14 mouse cellular contexts compared by ENCODE assay signal in the genomic region with DNA sequence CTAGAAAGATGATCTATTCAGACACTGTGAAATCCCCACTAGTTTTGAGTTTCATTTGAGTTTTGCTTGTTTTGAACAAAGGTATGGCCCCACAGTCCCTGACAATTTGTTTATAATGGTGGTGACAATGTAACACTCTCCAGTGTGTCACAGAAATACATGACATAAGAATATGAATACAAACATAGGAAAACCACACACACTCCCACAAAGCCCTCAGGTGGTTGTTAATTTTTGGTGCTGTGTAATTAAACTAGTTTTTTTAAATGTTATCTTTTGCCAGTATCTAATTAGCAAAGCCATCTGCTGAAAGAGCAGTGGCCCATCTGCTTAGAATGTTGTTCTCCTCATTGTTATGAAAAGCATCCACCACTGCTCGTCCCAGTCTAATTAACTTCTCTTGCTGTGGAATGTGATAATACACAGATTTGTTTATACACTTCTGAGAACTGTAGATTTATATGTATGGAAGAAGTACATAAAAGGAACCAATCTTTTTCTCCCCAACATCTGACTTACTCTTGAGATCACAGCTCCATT.
A peak's percentile ranks its signal among the peaks of the same experiment; 100 is the strongest.
DNase-seq lines count a peak whose midpoint lies in the region; ATAC-seq and TF ChIP-seq lines count a peak whose summit lies in the region.
"Had no signal": no experiment of that assay in that cellular context is flagged by ENCODE, and none has a peak within 500 bp of the region (broad histone marks: within the 10 kb centered on the region; RNA-seq: fewer than 3 reads in every experiment).

No protein-coding gene starts in this region.

- no peak overlapping the region for H3K4me2 ChIP-seq in intestine, postnatal 0 days (replicated peaks; ENCODE audit: low read depth)
- H3K4me2 ChIP-seq: embryonic facial prominence, embryonic 12.5 days had no signal

- H3K9ac ChIP-seq in intestine, postnatal 0 days (ENCODE audit: low read depth, low read length) = no peak overlapping the region
- H3K9ac ChIP-seq: embryonic facial prominence, embryonic 12.5 days had no signal

- no peaks in the 10 kb centered on the region for H3K27me3 ChIP-seq in intestine, postnatal 0 days (replicated peaks; ENCODE audit: control insufficient read depth, insufficient read depth, low read length)
- H3K27me3 ChIP-seq: embryonic facial prominence, embryonic 12.5 days had no signal

- peak overlapping the region; percentile 39 for H3K27ac ChIP-seq in layer of hippocampus, adult 2 months
- no peak overlapping the region for H3K27ac ChIP-seq in intestine, postnatal 0 days (ENCODE audit: low read depth, low read length)
- H3K27ac ChIP-seq: embryonic facial prominence, embryonic 12.5 days; macrophage had no signal

- ATAC-seq in intestine, postnatal 0 days = no peak
- ATAC-seq: intestine, embryonic 16.5 days had no signal

- no peak for TF ChIP-seq CTCF in layer of hippocampus, adult 2 months (conservative IDR thresholded peaks at IDR 0.05)
- no peak for TF ChIP-seq CTCF in intestine, postnatal 0 days (IDR thresholded peaks at IDR 0.05; ENCODE audit: low read depth)

- H3K36me3 ChIP-seq in intestine, postnatal 0 days (ENCODE audit: control insufficient read depth, insufficient read depth) = no peaks in the 10 kb centered on the region
- H3K36me3 ChIP-seq: embryonic facial prominence, embryonic 12.5 days had no signal

- H3K4me1 ChIP-seq in intestine, postnatal 0 days (replicated peaks; ENCODE audit: control insufficient read depth, insufficient read depth, low read length) = no peaks in the 10 kb centered on the region

- H3K4me3 ChIP-seq in layer of hippocampus, adult 2 months = no peak overlapping the region
- no peak overlapping the region for H3K4me3 ChIP-seq in intestine, postnatal 0 days (ENCODE audit: low read depth, low read length)
- H3K4me3 ChIP-seq: embryonic facial prominence, embryonic 12.5 days had no signal

- H3K9me3 ChIP-seq in intestine, postnatal 0 days (ENCODE audit: control insufficient read depth) = no peaks in the 10 kb centered on the region
- H3K9me3 ChIP-seq: embryonic facial prominence, embryonic 12.5 days had no signal

- DNase-seq in layer of hippocampus, adult 11-12 months (ENCODE audit: low spot score) = peak; percentile 61
- DNase-seq in layer of hippocampus, postnatal 10 days (ENCODE audit: low spot score in 2 of 2) = no peak
- DNase-seq in brain, adult 2 months (ENCODE audit: low read depth, low spot score) = peak; percentile 82
- peak; percentile 32 for DNase-seq in cerebellum, adult 8-10 months
- DNase-seq in layer of hippocampus, adult 2 months (ENCODE audit: low spot score in 2 of 2) = peak; percentile 64 to 71
- no peak for DNase-seq in lung, postnatal 36 days
- no peak for DNase-seq in kidney, postnatal 25 days
- DNase-seq: adrenal gland, postnatal 36 days; kidney, postnatal 4 days; right cerebral cortex, postnatal 4 days had no signal

- WGBS in intestine, postnatal 0 days = 56% methylated on average over 1 of the region's 1 CpGs

Comparison
In these comparisons a context has a peak if more than half of its experiments do, and no peak if none do; other contexts are left out.
1. DNase-seq: peak in layer of hippocampus, adult 11-12 months (single experiment), brain, adult 2 months (single experiment), cerebellum, adult 8-10 months (single experiment) and layer of hippocampus, adult 2 months (2 of 2); none in layer of hippocampus, postnatal 10 days (0 of 2), lung, postnatal 36 days (single experiment) and kidney, postnatal 25 days (0 of 2).